Mouse (Mus musculus): ENCODE results near the gene Ccnd3. TPM values are rescaled to one million over a fixed set of nuclear protein-coding genes. Genes with fewer than 3 reads are reported as not detected.

Ccnd3 gene
- total RNA-seq, 2 experiments from 2014 or later = 95.5 to 120 TPM

GRCm38 (mm10) chr17:47545154-47545553 lies 40.3 kb downstream of the Ccnd3 start:
- no peak for DNase-seq

DNA sequence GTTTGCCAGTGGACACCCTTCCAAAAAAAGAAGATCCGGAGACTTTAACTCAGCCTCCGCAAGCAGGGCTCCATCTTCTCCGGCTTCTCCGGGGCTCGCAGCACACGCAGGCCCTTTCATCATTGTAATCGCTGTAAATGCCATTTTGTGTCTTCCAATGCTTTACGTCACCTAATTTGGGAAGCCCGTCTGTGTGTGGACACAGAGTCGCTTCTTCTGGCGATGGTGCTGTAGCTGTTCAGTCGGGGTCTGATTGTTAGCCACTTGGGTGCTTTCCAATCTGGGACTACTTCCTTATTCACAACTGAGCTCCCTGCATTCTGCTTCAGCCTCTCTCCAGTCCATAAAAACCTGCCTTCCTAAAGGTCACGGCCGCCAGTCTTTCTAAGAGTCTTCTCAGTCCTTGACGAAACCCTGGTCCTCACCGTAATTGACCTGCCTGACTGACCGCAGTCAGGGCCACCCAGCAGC lies 41.0 kb downstream of the Ccnd3 start:
- no peak for DNase-seq

- no peak for DNase-seq
These were observed 46.2 kb downstream of the Ccnd3 start for GRCm38 (mm10) chr17:47551049-47551448.

- no peak for DNase-seq
These were observed 48.1 kb downstream of the Ccnd3 start for GRCm38 (mm10) chr17:47552994-47553393.

- no peak for DNase-seq
These were observed 49.8 kb downstream of the Ccnd3 start for GRCm38 (mm10) chr17:47554621-47555020.

DNA sequence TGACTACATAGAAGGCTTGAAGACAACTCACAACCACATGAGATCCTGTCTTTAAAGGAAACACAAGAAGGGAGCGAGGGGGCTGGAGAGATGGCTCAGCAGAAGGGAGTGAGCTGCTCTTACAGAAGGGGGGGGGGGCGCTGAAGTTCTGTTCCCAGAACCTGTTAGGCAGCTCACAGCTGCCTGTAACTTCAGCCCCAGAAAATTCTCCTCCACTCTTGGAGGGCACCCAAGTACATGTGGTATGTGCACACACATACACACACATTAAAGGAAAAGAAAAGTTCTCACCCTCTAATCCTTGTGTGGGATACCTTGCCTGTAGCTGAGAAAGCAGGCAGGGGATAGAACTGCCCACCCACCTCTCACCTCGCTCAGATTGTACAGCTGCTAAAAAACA lies 52.3 kb downstream of the Ccnd3 start:
- no peak for DNase-seq

GRCm38 (mm10) chr17:47559726-47560125 lies 54.9 kb downstream of the Ccnd3 start:
- DNase-seq = no peak

GRCm38 (mm10) chr17:47562875-47563274 lies 58.0 kb downstream of the Ccnd3 start:
- no peak for DNase-seq

- DNase-seq = no peak
These were observed 59.8 kb downstream of the Ccnd3 start for GRCm38 (mm10) chr17:47564612-47565011.

- no peak for DNase-seq
These were observed 61.3 kb downstream of the Ccnd3 start for GRCm38 (mm10) chr17:47566133-47566532.

- DNase-seq = no peak
These were observed 62.4 kb downstream of the Ccnd3 start for GRCm38 (mm10) chr17:47567271-47567670.

- DNase-seq = no peak
These were observed 63.5 kb downstream of the Ccnd3 start for GRCm38 (mm10) chr17:47568389-47568788.

GRCm38 (mm10) chr17:47568951-47569527 lies 64.2 kb downstream of the Ccnd3 start:
- DNase-seq = no peak

- no peak for DNase-seq
These were observed 66.8 kb downstream of the Ccnd3 start for GRCm38 (mm10) chr17:47571621-47572020.

GRCm38 (mm10) chr17:47572436-47572835 lies 67.6 kb downstream of the Ccnd3 start:
- no peak for DNase-seq

GRCm38 (mm10) chr17:47574028-47574427 lies 69.2 kb downstream of the Ccnd3 start:
- DNase-seq = no peak

GRCm38 (mm10) chr17:47574830-47575229 lies 70.0 kb downstream of the Ccnd3 start:
- no peak for DNase-seq

DNA sequence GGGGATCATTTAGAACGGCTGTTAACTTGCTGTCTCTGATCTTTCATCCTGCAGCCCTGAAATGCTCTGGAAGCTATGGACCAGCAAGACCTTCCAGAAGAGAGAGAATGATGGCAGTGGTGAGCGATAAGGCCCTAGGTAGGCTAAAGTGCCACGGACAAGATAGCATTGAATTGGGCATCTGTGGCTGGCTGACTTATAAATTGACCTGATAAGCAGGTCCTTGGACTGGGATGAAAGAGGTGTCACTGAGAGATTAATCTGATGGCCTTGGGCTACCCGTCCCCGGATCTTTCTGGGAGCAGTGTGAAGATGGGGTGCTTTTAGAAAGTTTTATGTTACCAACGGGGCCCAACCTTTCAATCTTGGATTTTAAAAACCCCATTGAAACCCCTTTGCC lies 73.8 kb downstream of the Ccnd3 start:
- DNase-seq = no peak

GRCm38 (mm10) chr17:47580962-47581361 lies 76.1 kb downstream of the Ccnd3 start:
- DNase-seq = no peak

GRCm38 (mm10) chr17:47588517-47588916 lies 83.7 kb downstream of the Ccnd3 start:
- no peak for DNase-seq

DNA sequence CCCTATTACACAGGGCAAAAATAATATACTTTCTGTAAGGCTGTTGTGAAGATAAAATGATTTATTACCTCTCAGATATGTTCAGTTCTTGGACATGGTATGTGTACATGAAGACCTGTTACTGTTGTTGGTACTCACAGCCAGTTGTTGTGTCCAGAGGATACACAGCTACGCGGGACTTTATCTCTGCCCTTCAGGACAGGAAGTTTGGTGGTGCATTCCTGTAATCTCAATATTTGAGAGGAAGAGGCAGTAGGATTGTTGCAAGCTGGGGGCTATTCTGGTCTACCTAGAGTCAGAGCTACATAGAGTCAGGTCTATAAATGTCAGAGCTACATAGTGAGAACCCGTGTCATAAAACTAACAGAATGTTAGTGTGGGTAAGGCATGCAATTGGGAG lies 86.2 kb downstream of the Ccnd3 start:
- no peak for DNase-seq

DNA sequence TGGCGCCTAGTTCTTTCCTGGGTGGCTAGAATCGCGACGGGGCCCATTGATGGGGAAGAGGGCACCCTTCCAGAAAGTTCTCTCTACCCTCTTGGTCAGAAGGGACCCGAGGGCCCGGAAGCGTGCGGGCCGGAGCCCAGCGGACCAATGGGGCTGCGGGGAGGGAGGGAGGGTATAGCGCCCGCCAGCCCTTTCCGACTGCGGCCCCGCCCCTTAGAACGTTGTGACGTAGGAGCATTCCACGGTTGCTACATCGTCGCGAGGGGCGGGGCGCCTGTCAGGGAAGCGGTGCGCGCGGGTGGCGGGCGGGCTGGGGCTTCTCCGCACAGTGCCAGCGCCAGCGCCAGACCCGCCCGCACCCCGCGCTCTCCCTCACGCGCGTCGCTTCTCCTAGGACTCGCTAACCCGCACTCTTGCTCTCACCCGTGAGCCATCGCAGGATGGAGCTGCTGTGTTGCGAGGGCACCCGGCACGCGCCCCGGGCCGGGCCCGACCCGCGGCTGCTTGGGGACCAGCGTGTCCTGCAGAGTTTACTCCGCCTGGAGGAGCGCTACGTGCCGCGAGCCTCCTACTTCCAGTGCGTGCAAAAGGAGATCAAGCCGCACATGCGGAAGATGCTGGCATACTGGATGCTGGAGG lies 88.5 kb downstream of the Ccnd3 start:
- peak; percentile 97 for DNase-seq

- no peak for DNase-seq
These were observed 89.0 kb downstream of the Ccnd3 start for GRCm38 (mm10) chr17:47593854-47594182.

GRCm38 (mm10) chr17:47594183-47594968 lies 89.5 kb downstream of the Ccnd3 start:
- DNase-seq = peak; percentile 47

Measured in gastrocnemius, postnatal 10 days (tissue).